Mouse (Mus musculus): Measurements from ENCODE around the gene Mfap5.

GRCm38 (mm10) chr6:122569762-122570161, 64.1 kb downstream of the Mfap5 start:
- no peak for TF ChIP-seq ZC3H11A (IDR thresholded peaks at IDR 0.05; ENCODE audit: borderline replicate concordance, low read depth, low read length)
- TF ChIP-seq HCFC1 (IDR thresholded peaks at IDR 0.05; ENCODE audit: borderline replicate concordance, insufficient read depth, low read length): no peak
- no peak for TF ChIP-seq MAFK (IDR thresholded peaks at IDR 0.05; ENCODE audit: insufficient read depth, low read depth, low read length)
- no peak for TF ChIP-seq ZNF384 (IDR thresholded peaks at IDR 0.05; ENCODE audit: low read depth, low read length)
